Mouse (Mus musculus) intestine, embryonic 14.5 days (tissue): ENCODE results near the gene 1110008P14Rik. TPM values are rescaled to one million over a fixed set of nuclear protein-coding genes. Genes with fewer than 3 reads are reported as not detected.

Experiments used
- ATAC-seq: fragments of 200-750 bp; cut with Nextera tagmentation; replicated peaks from 2 replicates; pipeline ENCODE4 v1.8.0; 2017; ENCODE audit warnings: low read depth, moderate number of reproducible peaks, moderate TSS enrichment, moderate library complexity; ENCODE audit not compliant: low FRiP score, low TSS enrichment
- DNase-seq: peaks from one replicate; pipeline ENCODE4 v3.0.0-alpha.2; 2018; ENCODE audit warnings: low spot score
- H3K27ac ChIP-seq: fragments of 300-500 bp; sonication (generic); 2 replicates; pipeline ENCODE4 v1.5.1; 2014; ENCODE audit warnings: low read depth, mild to moderate bottlenecking, control low read depth
- H3K27me3 ChIP-seq: fragments of 300-500 bp; sonication (generic); replicated peaks from 2 replicates; pipeline ENCODE4 v1.6.1; 2014; ENCODE audit warnings: low read length, control low read depth; ENCODE audit not compliant: control insufficient read depth, insufficient read depth
- H3K36me3 ChIP-seq: fragments of 300-500 bp; sonication (generic); 2 replicates; pipeline ENCODE4 v1.6.1; 2014; ENCODE audit warnings: low read length, control low read depth; ENCODE audit not compliant: control insufficient read depth, insufficient read depth
- H3K4me1 ChIP-seq: fragments of 300-500 bp; sonication (generic); replicated peaks from 2 replicates; pipeline ENCODE4 v1.6.1; 2014; ENCODE audit warnings: low read length, control low read depth, mixed read lengths; ENCODE audit not compliant: control insufficient read depth, insufficient read depth
- H3K4me2 ChIP-seq: fragments of 300-500 bp; sonication (generic); 2 replicates; pipeline ENCODE4 v1.6.1; 2014; ENCODE audit warnings: low read length
- H3K4me3 ChIP-seq: fragments of 300-500 bp; sonication (generic); 2 replicates; pipeline ENCODE4 v1.5.1; 2014; ENCODE audit warnings: low read depth, low read length, control low read depth, mixed read lengths
- H3K9ac ChIP-seq: fragments of 300-500 bp; sonication (generic); 2 replicates; pipeline ENCODE4 v1.6.1; 2014; ENCODE audit warnings: mild to moderate bottlenecking, low read length
- H3K9me3 ChIP-seq: fragments of 300-500 bp; sonication (generic); 2 replicates; pipeline ENCODE4 v1.6.1; 2016; ENCODE audit warnings: low read length, control low read depth; ENCODE audit not compliant: control insufficient read depth
- WGBS: fragments of 180-500 bp; shearing (Covaris S2); extraction: QIAGEN DNeasy Blood & Tissue Kit; methylation state at CpG from one replicate; pipeline ENCODE4 v1.1.7; 2014; 5-methylcytosine and 5-hydroxymethylcytosine counted together
- polyA plus RNA-seq: library from polyadenylated mRNA; unstranded; fragments of >200 nt; fragmentation: Nextera tagmentation; extraction: Ambion mirVana; gene quantifications from 2 replicates; pipeline ENCODE4 v1.2.1, GENCODE M21; 2014

1110008P14Rik gene
- polyA plus RNA-seq, 1 experiment from 2014 or later: 35.7 TPM

- Histone ChIP-seq H3K9me3 (no peaks in the 10 kb centered on the region), H3K36me3 (peaks cover 59% of the 10 kb centered on the region), H3K9ac (no peak overlapping the region), H3K4me3 (no peak overlapping the region), H3K27ac (no peak overlapping the region), H3K4me1 (no peaks in the 10 kb centered on the region), H3K4me2 (no peak overlapping the region), H3K27me3 (no peaks in the 10 kb centered on the region)
- DNase-seq: no peak
- WGBS: 91% methylated on average over 12 of the region's 12 CpGs
- ATAC-seq: no peak
Observed at GRCm38 (mm10) chr2:32415801-32416200, 34.1 kb upstream of the 1110008P14Rik start.

GRCm38 (mm10) chr2:32413936-32414335, 32.2 kb upstream of the 1110008P14Rik start:
- ATAC-seq (no peak), DNase-seq (no peak)
- Histone ChIP-seq H3K4me2 (no peak overlapping the region), H3K4me1 (no peaks in the 10 kb centered on the region), H3K27me3 (no peaks in the 10 kb centered on the region), H3K36me3 (peaks cover 41% of the 10 kb centered on the region), H3K9me3 (no peaks in the 10 kb centered on the region), H3K9ac (no peak overlapping the region), H3K27ac (no peak overlapping the region), H3K4me3 (no peak overlapping the region)
- whole genome bisulfite sequencing: 42% methylated on average over 5 of the region's 5 CpGs

- H3K36me3 ChIP-seq: peaks cover 31% of the 10 kb centered on the region
- H3K9me3 ChIP-seq: no peaks in the 10 kb centered on the region
- H3K4me1 ChIP-seq: no peaks in the 10 kb centered on the region
- H3K27me3 ChIP-seq: no peaks in the 10 kb centered on the region
- no peak overlapping the region for H3K4me3 ChIP-seq
- ATAC-seq (no peak), DNase-seq (no peak)
- H3K4me2 ChIP-seq: no peak overlapping the region
- WGBS: 81% methylated on average over 6 of the region's 6 CpGs
- no peak overlapping the region for H3K9ac ChIP-seq
- H3K27ac ChIP-seq: no peak overlapping the region
Observed at GRCm38 (mm10) chr2:32412742-32413531, 31.2 kb upstream of the 1110008P14Rik start.

GRCm38 (mm10) chr2:32411407-32411806, 29.7 kb upstream of the 1110008P14Rik start:
- no peaks in the 10 kb centered on the region for H3K4me1 ChIP-seq
- DNase-seq: no peak
- no peaks in the 10 kb centered on the region for H3K9me3 ChIP-seq
- H3K4me3 ChIP-seq: no peak overlapping the region
- ATAC-seq: no peak
- H3K4me2 ChIP-seq: no peak overlapping the region
- no peaks in the 10 kb centered on the region for H3K27me3 ChIP-seq
- 81% methylated on average over 7 of the region's 7 CpGs for WGBS
- peaks cover 16% of the 10 kb centered on the region for H3K36me3 ChIP-seq
- no peak overlapping the region for H3K27ac ChIP-seq
- no peak overlapping the region for H3K9ac ChIP-seq

GRCm38 (mm10) chr2:32408429-32409424, 27.0 kb upstream of the 1110008P14Rik start:
- Histone ChIP-seq H3K4me1 (no peaks in the 10 kb centered on the region), H3K36me3 (no peaks in the 10 kb centered on the region), H3K27me3 (no peaks in the 10 kb centered on the region), H3K9me3 (no peaks in the 10 kb centered on the region), H3K27ac (no peak overlapping the region), H3K9ac (no peak overlapping the region), H3K4me2 (no peak overlapping the region), H3K4me3 (no peak overlapping the region)
- ATAC-seq (no peak), DNase-seq (no peak)
- WGBS: 66% methylated on average over 25 of the region's 25 CpGs

GRCm38 (mm10) chr2:32407144-32407824, 25.5 kb upstream of the 1110008P14Rik start:
- H3K9me3 ChIP-seq: no peaks in the 10 kb centered on the region
- H3K4me2 ChIP-seq: no peak overlapping the region
- H3K9ac ChIP-seq: no peak overlapping the region
- no peaks in the 10 kb centered on the region for H3K27me3 ChIP-seq
- no peak overlapping the region for H3K4me3 ChIP-seq
- no peaks in the 10 kb centered on the region for H3K4me1 ChIP-seq
- no peak for DNase-seq
- no peak for ATAC-seq
- H3K27ac ChIP-seq: no peak overlapping the region
- H3K36me3 ChIP-seq: peaks cover 9% of the 10 kb centered on the region; the same call in 1 of the 2 replicates
- 82% methylated on average over 7 of the region's 7 CpGs for WGBS

- H3K36me3 ChIP-seq: peaks cover 26% of the 10 kb centered on the region
- ATAC-seq (peak; percentile 24; the same call in 1 of the 2 replicates), DNase-seq (peak; percentile 98)
- H3K9me3 ChIP-seq: no peaks in the 10 kb centered on the region
- H3K27me3 ChIP-seq: no peaks in the 10 kb centered on the region
- WGBS: 25% methylated on average over 2 of the region's 2 CpGs
- no peaks in the 10 kb centered on the region for H3K4me1 ChIP-seq
- no peak overlapping the region for H3K27ac ChIP-seq
- no peak overlapping the region for H3K4me3 ChIP-seq
- no peak overlapping the region for H3K9ac ChIP-seq
- no peak overlapping the region for H3K4me2 ChIP-seq
Observed at GRCm38 (mm10) chr2:32404663-32405062, 22.9 kb upstream of the 1110008P14Rik start.

GRCm38 (mm10) chr2:32396695-32397094, 15.0 kb upstream of the 1110008P14Rik start:
- Histone ChIP-seq H3K27ac (0 out of 2 replicates have a peak overlapping the region, but pooled peaks have one; percentile 33), H3K4me2 (peak overlapping the region; percentile 85), H3K4me3 (peak overlapping the region; percentile 97), H3K27me3 (no peaks in the 10 kb centered on the region), H3K36me3 (peaks cover 12% of the 10 kb centered on the region; the same call in 1 of the 2 replicates), H3K4me1 (peaks cover 9% of the 10 kb centered on the region), H3K9me3 (no peaks in the 10 kb centered on the region), H3K9ac (peak overlapping the region; percentile 72)
- ATAC-seq (0 out of 2 replicates have a peak, but pooled peaks have one; percentile 6), DNase-seq (no peak)
- WGBS: 2% methylated on average over 15 of the region's 15 CpGs
